Mouse (Mus musculus) thymus, postnatal 36 days (tissue): ENCODE measurements around the gene Elovl6.
A peak's percentile ranks its signal among the peaks of the same experiment; 100 is the strongest.

Experiments
- DNase-seq, 2 experiments: peaks; one replicate each; pipeline ENCODE4 v3.0.0; 2022; ENCODE audit warnings: mixed read lengths in 2 of 2

Elovl6 gene

DNA sequence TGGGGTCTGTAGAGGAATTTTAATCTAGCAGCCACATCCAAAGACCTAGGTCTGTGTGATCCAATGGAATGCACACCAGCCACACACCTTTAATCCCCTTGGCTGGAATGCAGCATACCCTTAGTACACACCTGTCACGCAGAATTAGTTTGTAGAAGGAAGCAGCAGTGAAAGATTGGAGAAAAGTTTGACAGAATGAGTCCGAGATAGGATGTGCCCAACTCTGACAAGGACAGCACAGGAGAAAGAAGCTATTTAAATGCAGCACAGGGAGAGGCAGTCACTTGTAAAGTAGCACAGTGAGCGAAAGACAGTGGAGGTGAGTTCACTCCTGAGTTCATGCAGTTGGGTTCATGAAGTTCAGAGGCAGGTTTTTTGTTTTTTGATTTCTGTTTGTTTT is 11.2 kb downstream of the Elovl6 start:
- no peak for DNase-seq

DNA sequence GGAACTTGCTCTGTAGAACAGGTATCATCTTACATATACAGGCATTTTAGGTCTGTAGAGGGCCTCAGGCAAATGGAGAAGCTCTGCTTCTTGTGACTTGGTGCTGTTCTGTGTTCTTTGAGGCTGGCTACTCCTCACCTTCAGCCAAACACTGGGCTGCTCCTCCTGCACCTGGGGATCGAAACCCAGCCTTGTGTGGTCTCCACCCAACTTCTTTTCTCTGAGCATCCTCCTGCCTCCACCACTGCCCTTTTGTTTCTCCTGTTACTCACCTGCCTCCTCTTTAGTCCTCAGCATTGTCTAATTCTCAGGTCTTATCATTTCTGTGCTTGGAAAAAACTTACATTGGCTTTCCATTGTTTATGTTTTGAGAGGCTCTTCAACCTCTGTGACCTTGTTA is 12.1 kb downstream of the Elovl6 start:
- DNase-seq: no peak

DNA sequence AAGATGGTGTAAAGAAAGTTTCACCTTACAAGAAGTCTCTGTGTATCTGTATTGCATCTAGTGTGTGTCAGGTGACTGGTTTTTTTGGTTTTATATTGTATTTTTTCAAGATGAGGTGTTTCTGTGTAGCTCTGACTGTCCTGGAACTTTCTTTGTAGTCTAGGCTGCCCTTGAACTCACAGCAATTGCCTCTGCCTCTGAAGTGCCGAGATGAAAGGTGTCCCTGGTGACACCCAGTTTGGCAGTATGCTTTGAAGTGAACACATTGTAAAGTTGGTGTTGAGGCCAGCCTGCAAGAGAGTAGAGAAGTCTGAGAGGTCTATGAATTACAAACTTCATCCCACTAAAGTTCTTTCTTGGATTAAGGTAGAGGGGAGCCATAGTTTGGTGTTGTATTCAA is 13.1 kb downstream of the Elovl6 start:
- no peak for DNase-seq

DNA sequence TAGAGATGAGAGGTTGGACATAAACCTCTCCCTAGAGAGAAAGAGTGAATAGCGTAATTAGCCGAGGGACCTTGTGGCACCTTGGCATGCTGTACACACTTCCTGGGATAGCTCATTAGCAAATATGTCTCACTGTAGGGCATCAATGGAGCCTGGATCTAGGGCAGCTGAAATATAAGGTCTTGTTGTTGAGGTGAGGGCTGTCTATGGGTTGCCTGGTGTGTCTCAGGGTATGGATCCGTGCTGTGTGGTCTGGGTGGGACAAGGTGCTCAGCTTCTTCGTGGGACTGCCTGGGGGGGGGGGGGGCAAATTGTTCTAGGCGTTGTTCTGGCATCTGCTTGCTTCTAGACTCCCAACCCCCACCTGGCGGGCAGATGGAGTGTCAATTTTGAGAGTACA is 13.6 kb downstream of the Elovl6 start:
- DNase-seq: no peak

DNA sequence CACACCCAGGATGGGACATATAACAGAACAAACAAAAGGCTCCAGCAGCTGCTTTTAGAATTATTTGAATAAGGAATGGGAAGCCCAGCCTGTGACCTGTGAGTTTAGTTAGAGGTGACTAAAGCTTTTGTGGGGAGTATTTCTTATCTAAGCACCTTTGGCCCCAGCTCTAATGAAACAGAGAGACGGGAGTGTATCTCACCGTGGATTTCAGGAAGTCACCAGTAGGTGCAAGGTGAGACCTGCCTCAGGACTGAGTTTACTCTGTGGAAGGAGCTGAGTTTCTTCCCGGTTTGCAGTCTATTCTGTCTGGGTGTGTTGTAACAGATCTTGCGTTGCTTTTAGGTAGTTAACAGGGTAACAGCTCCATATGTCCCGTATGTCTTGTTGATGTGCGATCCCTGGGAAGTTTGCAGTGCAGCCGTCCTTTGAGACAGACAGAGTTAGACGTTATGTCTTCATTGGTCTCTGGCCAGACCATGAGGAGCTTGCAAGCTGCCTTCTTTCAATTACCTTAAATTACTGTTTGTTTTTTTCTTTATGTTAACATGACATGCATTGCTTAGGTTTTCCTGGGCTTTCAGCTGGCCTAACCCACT is 15.8 kb downstream of the Elovl6 start:
- no peak for DNase-seq

DNA sequence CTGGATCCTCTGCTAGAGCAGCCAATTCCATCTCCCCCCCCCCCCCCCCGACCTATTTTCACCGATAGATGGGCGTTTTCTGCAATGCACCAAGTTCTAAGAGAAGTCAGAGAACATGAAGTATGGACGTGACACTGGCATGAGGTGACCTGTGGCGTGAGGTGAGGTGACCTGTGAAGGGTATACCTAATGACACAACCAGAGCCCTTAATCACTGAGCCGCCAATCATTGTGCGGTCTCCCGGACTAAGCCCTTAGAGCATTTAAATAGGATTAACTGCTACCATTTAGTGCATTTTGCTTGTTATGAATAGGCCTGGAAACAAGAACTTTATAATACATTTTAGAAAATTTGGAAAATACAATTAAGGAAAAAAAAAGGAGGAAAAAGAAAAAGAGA is 16.6 kb downstream of the Elovl6 start:
- no peak for DNase-seq

DNA sequence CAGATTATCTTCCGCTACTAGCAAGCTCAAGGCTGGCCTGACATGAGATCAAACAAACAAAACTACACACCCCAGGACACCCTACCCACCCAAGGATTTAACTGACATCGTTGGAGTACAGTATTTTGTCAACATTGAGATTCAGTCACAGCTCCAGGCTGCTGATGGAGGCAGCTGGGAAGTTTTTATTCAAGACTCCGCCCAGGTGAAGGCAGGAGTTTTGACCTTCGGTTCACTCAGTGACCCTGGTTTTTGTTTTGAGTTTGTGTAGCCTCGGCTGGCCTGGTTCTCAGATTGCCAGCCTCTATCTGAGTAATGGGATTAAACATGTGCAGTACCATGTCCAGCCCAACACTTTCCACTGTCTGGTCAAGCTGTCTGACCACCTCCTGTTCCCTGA is 17.4 kb downstream of the Elovl6 start:
- DNase-seq: no peak

DNA sequence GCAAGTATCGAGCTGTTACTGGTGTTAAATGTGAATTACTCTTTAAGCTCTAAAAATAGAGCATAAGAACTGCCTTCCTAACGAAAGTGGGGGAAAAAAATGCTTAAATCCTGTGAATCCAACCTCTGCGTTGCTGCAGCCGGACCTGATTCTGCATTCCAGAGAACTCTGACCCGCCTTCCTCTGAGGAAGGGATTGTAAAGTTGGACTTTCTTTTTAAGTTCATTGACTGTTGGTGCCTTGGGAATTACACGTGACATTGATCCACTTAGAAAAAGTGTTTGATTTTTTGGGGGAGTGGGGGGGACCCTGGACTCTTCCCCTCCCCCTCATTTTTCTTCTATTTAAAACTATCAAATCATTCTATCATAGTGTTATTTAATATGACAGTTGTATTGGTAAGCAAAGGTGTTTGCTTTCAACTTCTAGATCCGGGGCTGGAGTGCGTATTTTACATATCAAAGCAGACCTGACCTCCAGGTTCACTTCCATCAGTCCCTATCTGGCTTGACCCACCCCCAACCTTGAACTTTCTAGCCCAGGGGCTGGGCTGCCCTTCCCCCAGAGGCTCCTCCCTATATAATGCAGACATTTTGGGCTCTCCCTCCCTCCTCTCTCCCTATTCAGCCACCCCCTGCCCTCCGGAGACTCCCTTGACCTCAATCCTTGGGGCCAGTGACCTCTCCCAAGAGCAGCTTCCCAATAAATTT is 19.6 kb downstream of the Elovl6 start:
- DNase-seq: no peak

DNA sequence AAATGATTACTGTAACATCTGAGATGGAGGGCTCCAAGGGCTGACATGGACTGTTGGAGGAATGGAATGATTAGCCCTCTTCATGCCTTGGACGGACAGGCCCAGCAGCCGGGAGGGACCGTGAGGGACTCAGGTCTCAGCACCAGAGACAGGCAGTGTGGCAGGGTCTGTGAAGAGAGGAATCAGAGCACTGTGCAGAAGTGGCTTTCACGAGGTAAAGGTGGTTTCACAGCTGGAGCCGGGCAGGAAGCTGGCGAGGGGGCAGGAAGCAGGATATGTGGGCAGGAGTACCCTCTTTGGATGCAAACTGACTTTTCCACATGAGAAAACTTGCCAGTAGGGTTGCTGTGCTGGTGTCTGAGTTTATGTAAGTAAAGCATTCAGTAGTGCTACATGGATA is 20.2 kb downstream of the Elovl6 start:
- peak; percentile 46 to 63 for DNase-seq

DNA sequence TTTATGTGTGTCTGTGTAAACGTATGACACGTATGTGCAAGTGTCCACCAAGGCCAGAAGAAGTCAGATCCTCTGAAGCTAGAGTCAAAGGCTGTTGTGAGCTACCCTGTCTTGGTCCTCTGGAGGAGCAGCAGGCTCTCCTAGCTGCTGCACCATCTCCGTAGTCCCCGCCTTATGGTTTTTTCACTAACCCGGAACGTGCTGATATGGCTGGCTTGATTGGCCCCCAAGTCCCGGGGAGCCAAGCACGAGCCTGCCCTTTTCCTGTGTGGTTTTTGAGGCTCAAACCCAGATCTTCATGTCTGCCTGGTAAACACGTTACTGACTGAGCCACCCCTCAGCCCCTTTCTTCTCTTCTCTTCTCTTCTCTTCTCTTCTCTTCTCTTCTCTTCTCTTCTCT is 21.0 kb downstream of the Elovl6 start:
- DNase-seq: peak; percentile 78 to 88

DNA sequence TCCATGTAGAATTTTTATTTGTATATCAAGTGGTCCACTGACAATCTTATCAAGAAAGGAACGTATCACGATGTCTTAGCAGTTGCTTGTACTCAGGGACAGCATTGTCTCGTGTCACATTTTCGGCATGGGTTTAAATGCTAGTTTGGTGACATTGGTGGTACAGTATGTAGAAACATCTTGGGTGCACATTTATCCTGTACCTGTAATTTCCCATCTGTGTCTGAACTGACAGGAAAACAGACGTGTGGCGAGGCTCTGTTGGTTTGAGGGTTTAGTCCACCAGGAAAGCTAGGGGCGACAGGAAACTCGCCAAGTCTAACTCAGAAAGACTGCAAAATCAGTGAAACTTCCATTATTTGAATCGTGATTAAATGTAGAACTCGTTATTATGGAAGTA is 21.5 kb downstream of the Elovl6 start:
- DNase-seq: peak in 1 of 2 experiments; percentile 27

DNA sequence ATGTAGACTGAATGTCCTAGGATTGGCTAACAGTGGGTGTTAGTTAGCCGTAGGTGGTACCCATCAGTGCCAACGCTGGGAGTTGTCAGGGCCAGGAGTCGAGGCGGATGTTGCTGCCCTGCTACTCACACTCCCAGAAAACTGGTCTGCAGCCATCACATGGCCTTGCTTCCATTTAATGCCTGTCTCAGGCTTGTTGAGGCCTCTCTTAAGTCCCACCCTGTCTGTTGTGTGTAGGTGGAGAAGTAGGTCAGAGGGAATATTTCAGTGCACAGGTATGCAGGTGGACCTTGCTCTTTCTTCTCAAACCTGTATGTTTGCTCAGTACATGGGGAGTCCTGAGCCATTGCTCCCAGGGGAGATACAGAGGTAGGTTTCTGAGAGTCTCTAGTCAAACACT is 22.3 kb downstream of the Elovl6 start:
- no peak for DNase-seq

DNA sequence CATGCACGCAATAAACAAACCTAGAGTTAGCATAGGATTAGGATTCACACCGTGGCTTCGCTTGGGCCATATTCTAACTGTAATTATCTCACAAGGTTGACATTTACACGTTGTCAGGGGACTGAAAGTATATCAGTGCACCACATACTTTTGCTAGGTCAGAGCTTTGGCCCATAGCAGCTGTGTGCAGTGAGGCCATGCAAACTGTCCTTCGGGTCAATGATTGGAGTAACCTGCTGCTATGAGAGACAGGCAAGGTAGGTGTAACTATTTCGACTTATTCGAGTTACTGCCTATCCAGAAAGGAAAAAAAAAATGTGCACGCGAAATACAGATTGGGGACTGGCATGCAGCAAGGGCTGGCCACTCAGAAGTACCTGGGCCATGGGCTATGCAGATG is 24.9 kb downstream of the Elovl6 start:
- DNase-seq: no peak

DNA sequence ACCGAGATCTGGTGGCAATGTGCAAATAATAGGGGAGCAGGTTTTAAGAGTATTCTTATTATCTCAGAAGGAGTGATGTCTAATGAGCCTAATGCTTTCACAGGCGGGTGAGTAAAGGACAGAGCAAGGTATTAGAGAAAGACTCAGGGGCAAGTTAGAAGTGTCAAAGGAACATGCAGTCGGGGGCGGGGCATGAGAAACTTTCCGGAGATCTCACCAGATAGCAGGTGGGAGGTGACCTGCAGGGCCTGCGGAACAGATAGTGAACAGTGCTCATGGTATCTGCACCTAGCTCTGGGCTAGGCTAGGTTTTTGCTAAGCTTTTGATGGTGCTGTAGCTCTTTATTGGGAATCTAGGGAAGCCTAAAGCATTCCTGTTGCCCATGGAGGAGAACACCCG is 25.4 kb downstream of the Elovl6 start:
- peak; percentile 23 to 51 for DNase-seq

DNA sequence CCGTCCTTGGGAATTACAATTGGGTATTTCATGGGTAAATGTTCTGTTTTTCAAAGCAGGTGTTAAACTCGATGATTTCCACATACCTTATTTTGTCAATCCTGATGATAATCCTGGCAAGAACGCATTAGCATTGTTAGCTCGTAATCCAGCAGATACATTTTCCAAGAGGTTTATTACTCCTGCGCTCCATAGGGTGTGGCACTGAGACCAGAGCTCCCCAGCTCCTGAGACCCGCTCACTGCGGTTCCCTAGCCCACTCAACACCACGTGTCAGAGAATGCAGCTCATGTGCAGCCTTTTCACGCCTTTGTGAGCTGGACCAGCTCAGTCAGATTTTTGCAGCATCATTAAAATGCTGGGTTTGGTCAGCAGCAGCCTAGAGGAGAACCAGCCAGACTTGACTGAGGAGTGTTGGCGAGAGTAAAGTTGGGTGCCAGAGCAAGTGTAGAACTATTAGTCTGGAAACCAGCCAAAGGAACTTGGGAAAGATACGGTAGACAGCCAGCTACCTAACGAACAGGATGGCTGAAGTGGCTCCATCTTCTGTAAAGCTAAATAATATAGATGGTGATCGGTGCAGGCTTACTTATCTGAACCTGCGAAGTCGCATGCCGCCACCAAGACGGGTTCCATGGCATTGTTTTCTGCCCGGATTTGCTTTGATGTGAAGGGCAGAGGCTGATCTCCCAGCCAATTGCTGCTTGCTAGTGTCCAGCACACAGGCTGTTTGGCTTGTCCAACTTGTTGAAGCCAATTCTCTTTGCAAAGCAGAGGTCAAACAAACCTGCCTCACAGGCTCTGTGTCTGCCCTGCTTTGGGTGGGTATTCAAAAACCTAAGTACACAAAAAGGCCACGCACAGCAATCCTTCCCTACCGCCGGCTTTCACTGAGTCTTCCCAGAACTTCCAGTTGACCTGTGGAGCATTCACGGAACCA is 26.1 kb downstream of the Elovl6 start:
- DNase-seq: no peak

DNA sequence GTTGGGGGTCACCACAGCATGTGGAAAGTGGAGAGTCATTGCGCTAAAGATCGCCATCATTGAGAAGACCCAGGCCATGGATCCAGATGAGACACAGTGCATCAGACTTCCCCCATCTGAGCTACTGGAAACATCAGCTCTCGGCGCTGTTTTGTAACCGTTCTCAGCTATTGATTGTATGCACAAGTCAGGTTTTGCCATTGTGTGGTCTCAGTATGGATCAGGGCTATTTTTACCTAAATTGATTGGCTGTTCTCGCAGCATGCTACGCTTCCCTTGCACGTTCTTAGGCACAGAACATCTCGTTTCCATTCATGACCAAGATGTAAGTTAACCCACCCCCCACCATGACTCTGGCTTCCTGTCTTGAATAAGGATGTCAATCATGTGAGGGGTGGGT is 27.9 kb downstream of the Elovl6 start:
- DNase-seq: no peak

DNA sequence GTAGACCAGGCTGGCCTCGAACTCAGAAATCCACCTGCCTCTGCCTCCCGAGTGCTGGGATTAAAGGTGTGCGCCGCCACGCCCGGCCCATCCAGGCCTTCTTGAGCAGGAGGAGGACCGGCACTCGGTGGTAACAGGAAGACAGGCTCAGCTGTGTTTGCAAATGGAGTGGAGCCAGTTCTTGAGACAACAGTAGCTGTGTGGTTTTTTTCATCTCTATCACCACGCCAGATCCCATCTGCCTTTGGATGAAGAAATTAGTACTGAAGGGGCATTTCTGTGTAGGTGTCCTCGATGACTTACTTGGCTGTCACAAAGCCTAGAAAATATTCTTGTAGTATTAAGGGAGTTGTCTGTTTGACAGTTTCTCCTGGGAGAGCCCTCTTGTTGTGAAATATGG is 28.9 kb downstream of the Elovl6 start:
- DNase-seq: peak in 1 of 2 experiments; percentile 32

DNA sequence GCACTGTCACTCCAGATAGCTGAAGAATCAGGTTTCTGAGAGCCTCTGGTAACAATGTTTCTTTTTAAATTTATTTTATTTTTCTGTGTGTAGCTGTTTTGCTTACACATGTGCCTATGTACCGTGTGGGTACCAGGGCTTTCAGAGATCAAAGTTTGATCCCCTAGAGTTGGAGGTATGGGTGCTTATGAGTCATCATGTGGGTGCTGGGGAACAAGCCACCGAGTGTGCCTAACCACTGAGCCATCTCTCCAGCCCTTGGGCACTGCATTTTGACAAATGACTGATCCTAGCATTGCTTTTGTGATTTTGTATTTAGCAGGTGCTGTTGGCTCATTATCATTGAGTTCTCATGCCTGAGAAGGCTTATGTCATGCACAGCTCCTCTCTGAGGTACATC is 29.7 kb downstream of the Elovl6 start:
- DNase-seq: no peak

DNA sequence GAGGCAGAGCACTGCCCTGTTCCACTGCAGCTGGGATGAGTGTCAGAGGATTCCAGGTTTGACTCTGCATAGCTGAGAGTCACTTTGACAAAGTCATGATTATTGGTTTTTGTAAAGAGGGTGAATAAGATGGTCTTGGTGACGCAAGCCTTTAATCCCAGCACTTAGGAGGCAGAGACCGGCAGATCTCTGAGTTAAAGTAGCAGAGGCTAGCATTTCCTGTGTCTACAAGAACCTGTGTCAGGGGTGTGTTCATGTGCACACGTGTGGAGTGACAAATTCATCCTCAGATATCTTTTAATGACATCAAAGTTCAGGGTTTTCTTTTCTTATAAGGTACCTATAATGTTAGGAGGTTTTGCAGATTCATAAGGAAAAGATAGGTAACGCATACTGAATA is 30.3 kb downstream of the Elovl6 start:
- DNase-seq: no peak

DNA sequence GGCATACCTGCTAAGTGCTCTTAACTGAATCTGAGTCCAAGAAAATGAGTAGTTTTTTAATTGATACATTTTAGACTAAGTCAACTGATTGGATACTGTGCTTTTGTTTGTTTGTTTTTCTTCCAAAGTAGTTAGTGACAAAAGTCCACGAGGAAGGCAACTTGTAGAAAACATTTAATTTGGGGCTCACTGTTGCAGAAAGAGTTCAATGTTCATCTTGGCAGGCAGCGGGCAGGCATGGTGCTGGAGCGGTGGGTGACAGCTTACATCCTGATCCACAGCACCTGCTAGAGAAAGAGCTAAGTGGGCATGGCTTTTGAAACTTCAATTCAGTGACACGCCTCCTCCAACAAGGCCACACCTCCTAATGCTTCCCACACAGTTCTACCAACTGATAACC is 31.7 kb downstream of the Elovl6 start:
- no peak for DNase-seq

DNA sequence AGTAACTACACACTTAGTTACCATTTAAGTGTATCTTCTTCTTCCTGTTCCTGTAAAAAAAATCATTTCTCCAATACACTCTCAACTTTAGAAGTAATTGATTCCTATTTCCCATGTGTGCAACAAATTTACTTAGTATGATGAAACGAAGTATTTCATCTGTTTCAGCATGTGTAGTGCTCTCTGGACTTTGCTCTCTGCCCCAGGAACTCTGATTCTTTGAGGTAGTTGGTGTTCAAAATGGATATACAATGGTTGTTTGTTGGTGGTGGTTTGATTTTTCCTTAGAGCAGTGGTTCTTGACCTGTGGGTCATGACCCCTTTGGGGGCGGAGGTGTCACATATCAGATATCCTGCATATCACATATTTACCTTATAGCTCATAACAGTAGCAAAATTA is 32.7 kb downstream of the Elovl6 start:
- DNase-seq: no peak

DNA sequence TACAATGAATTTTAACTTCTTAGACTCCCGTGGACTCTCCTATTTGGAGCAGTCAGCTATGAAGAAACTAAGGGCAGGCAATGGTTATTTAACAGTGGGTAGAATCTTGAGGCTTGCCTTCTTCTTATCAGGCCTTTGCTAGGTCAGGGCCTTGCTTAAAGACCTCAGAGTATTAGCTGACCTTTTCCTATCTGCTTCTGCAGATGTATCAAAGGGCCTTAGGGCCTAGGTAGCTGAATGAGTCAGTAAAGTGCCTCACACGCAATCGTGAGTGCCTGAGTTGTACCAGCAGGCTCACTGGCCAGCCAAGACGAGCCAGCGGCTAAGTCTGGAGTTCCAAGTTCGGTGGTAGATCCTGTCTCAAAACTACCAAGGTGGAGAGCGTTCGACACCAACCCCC is 33.3 kb downstream of the Elovl6 start:
- no peak for DNase-seq

DNA sequence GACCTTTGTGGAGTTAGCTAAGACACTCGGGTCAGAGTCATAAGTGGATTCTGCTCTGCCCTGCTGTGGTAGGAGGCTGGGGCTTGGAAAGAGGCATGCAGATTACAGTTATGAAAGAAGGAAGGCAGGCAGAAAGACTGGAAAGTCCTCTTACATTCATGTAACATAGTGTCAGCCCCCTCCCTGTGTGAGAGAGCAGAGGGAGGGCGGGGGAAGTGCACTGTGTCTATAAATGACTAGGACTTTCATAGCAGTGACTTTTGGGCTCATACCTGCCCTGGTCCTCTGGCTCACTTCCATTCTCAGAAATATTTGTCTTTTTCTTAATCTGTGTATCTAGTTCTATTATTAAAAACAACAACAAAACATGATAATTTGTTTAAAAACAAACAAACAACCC is 33.9 kb downstream of the Elovl6 start:
- DNase-seq: no peak

DNA sequence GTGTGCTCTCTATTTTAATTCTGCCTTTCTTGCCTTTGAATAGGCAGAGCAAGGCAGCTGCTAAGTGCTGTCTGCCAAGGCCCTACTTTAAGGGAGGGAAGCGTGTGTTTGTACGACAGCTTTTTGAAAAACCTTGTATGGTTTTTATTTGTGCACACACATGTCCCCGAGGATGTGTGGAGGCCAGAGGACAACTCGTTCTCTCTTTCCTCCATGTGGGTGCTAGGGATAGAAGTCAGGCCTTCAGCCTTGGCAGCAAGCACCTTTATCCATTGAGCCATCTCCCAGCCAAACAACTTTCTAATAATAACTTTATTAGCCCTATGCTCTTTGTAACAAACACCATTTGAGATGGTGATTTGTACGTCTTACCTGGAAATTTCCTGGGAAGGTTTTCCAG is 34.7 kb downstream of the Elovl6 start:
- no peak for DNase-seq
